Mouse (Mus musculus) CH12.LX (cell line): ENCODE data around the gene Il15. TPM values are rescaled to one million over a fixed set of nuclear protein-coding genes. Genes with fewer than 3 reads are reported as not detected.

ENCODE experiments used
- DNase-seq: peaks from one replicate; pipeline ENCODE4 v3.0.0-alpha.2; 2013; ENCODE audit errors: extremely low read depth
- H3K27ac ChIP-seq: 2 replicates; pipeline ENCODE4 v1.5.1; 2012; ENCODE audit warnings: low read depth, mild to moderate bottlenecking, control low read depth, moderate library complexity; ENCODE audit not compliant: insufficient read depth
- H3K27me3 ChIP-seq: replicated peaks from 2 replicates; pipeline ENCODE3; 2012; ENCODE audit warnings: inconsistent platforms
- H3K36me3 ChIP-seq, 2 experiments: replicated peaks in 1 of 2; 2 replicates each; pipeline versions ENCODE3 to v1.6.1; 2012; ENCODE audit warnings: inconsistent platforms in 1 of 2, low read length in 1 of 2, mild to moderate bottlenecking in 1 of 2, mixed read lengths in 1 of 2, moderate library complexity in 1 of 2; ENCODE audit not compliant: control insufficient read depth in 1 of 2, insufficient read depth in 1 of 2
- H3K4me1 ChIP-seq, 2 experiments: 2 replicates each; pipeline ENCODE4 v1.6.1; 2012; ENCODE audit warnings: inconsistent platforms in 1 of 2, moderate library complexity in 1 of 2; ENCODE audit not compliant: insufficient read depth in 2 of 2, control insufficient read depth in 1 of 2
- H3K4me2 ChIP-seq: 2 replicates; pipeline ENCODE4 v1.6.1; 2012; ENCODE audit warnings: low read depth, mild to moderate bottlenecking, control low read depth; ENCODE audit not compliant: poor library complexity, insufficient read depth, severe bottlenecking
- H3K4me3 ChIP-seq, 3 experiments: fragments of 150-350 bp in 1 of 3; sonication (generic) in 1 of 3; replicated peaks in 1 of 3; 2 replicates each; pipeline versions ENCODE3 to v1.5.1; 2011 to 2012; ENCODE audit warnings: low read depth in 2 of 3, low read length in 2 of 3, mild to moderate bottlenecking in 2 of 3, moderate library complexity in 2 of 3, control low read depth in 1 of 3, improper control_type of control experiment in 1 of 3, inconsistent platforms in 1 of 3, mixed read lengths in 1 of 3; ENCODE audit not compliant: poor library complexity in 1 of 3
- H3K79me2 ChIP-seq: replicated peaks from 2 replicates; pipeline ENCODE4 v1.6.1; 2012; ENCODE audit warnings: mild to moderate bottlenecking, moderate library complexity; ENCODE audit not compliant: control insufficient read depth, poor library complexity, insufficient read depth, severe bottlenecking; ENCODE audit errors: extremely low read depth
- H3K9ac ChIP-seq: 2 replicates; pipeline ENCODE4 v1.6.1; 2012; ENCODE audit warnings: low read depth, mild to moderate bottlenecking, control low read depth, moderate library complexity; ENCODE audit not compliant: insufficient read depth
- H3K9me3 ChIP-seq: replicated peaks from 2 replicates; pipeline ENCODE3; 2012; ENCODE audit warnings: low read length, inconsistent platforms, mixed read lengths
- BHLHE40 ChIP-seq: IDR thresholded peaks from 2 replicates; pipeline ENCODE4 v1.6.1; 2011; ENCODE audit warnings: mild to moderate bottlenecking, low read depth, low read length, improper control_type of control experiment
- CHD1 ChIP-seq: IDR thresholded peaks from 2 replicates; pipeline ENCODE4 v1.6.1; 2012; ENCODE audit warnings: low read depth, low read length, improper control_type of control experiment, inconsistent platforms
- CHD2 ChIP-seq: IDR thresholded peaks from 2 replicates; pipeline ENCODE4 v1.6.1; 2011; ENCODE audit warnings: low read length, improper control_type of control experiment
- ELF1 ChIP-seq: IDR thresholded peaks from 2 replicates; pipeline ENCODE4 v1.6.1; 2014; ENCODE audit warnings: low read depth, mild to moderate bottlenecking, inconsistent platforms, low read length, improper control_type of control experiment
- EP300 ChIP-seq: IDR thresholded peaks from 2 replicates; pipeline ENCODE4 v1.6.1; 2011; ENCODE audit warnings: low read length, improper control_type of control experiment
- ETS1 ChIP-seq: conservative IDR thresholded peaks from 2 replicates; pipeline ENCODE4 v1.6.1; 2012; ENCODE audit warnings: low read depth, mild to moderate bottlenecking, inconsistent platforms, low read length, improper control_type of control experiment, moderate library complexity
- HCFC1 ChIP-seq: IDR thresholded peaks from 2 replicates; pipeline ENCODE4 v1.6.1; 2012; ENCODE audit warnings: low read depth, mild to moderate bottlenecking, inconsistent platforms, low read length, improper control_type of control experiment
- IRF4 ChIP-seq: IDR thresholded peaks from 2 replicates; pipeline ENCODE4 v1.6.1; 2014; ENCODE audit warnings: low read depth, mild to moderate bottlenecking, inconsistent platforms, low read length, improper control_type of control experiment
- JUND ChIP-seq: conservative IDR thresholded peaks from 2 replicates; pipeline ENCODE4 v1.6.1; 2011; ENCODE audit warnings: low read depth, low read length, improper control_type of control experiment
- KAT2A ChIP-seq: IDR thresholded peaks from 2 replicates; pipeline ENCODE4 v1.6.1; 2012; ENCODE audit warnings: low read length, improper control_type of control experiment, inconsistent platforms; ENCODE audit not compliant: insufficient replicate concordance
- MAFK ChIP-seq: IDR thresholded peaks from 2 replicates; pipeline ENCODE4 v1.6.1; 2011; ENCODE audit warnings: low read length, improper control_type of control experiment; ENCODE audit not compliant: insufficient replicate concordance
- MAX ChIP-seq: IDR thresholded peaks from 2 replicates; pipeline ENCODE4 v1.6.1; 2011; ENCODE audit warnings: low read length, improper control_type of control experiment
- MAZ ChIP-seq: IDR thresholded peaks from 2 replicates; pipeline ENCODE4 v1.6.1; 2012; ENCODE audit warnings: low read depth, mild to moderate bottlenecking, inconsistent platforms, low read length, improper control_type of control experiment, moderate library complexity
- MEF2A ChIP-seq: IDR thresholded peaks from 2 replicates; pipeline ENCODE4 v1.6.1; 2014; ENCODE audit warnings: low read depth, mild to moderate bottlenecking, inconsistent platforms, low read length, improper control_type of control experiment, borderline replicate concordance
- MYC ChIP-seq: IDR thresholded peaks from 2 replicates; pipeline ENCODE4 v1.6.1; 2011; ENCODE audit warnings: low read depth, mild to moderate bottlenecking, improper control_type of control experiment, low read length
- NELFE ChIP-seq: IDR thresholded peaks from 2 replicates; pipeline ENCODE4 v1.6.1; 2011; ENCODE audit warnings: low read depth, low read length, improper control_type of control experiment
- NRF1 ChIP-seq: IDR thresholded peaks from 2 replicates; pipeline ENCODE4 v1.6.1; 2014; ENCODE audit warnings: low read depth, mild to moderate bottlenecking, inconsistent platforms, low read length, improper control_type of control experiment, moderate library complexity
- PAX5 ChIP-seq: IDR thresholded peaks from 2 replicates; pipeline ENCODE4 v1.6.1; 2012; ENCODE audit warnings: low read length, inconsistent platforms, mixed read lengths
- POLR2A ChIP-seq: IDR thresholded peaks from 2 replicates; pipeline ENCODE4 v1.6.1; 2011; ENCODE audit warnings: low read depth, mild to moderate bottlenecking, improper control_type of control experiment, low read length
- RAD21 ChIP-seq: IDR thresholded peaks from 2 replicates; pipeline ENCODE4 v1.6.1; 2011; ENCODE audit warnings: low read depth, mild to moderate bottlenecking, low read length, improper control_type of control experiment, moderate library complexity
- RCOR1 ChIP-seq: conservative IDR thresholded peaks from 2 replicates; pipeline ENCODE4 v1.6.1; 2012; ENCODE audit warnings: low read depth, mild to moderate bottlenecking, inconsistent platforms, low read length, improper control_type of control experiment
- SIN3A ChIP-seq: IDR thresholded peaks from 2 replicates; pipeline ENCODE4 v1.6.1; 2012; ENCODE audit warnings: low read length, improper control_type of control experiment, inconsistent platforms
- TBP ChIP-seq: conservative IDR thresholded peaks from 2 replicates; pipeline ENCODE4 v1.6.1; 2011; ENCODE audit warnings: low read depth, low read length, improper control_type of control experiment
- TCF12 ChIP-seq: IDR thresholded peaks from 2 replicates; pipeline ENCODE4 v1.6.1; 2014; ENCODE audit warnings: low read depth, mild to moderate bottlenecking, inconsistent platforms, low read length, improper control_type of control experiment
- USF2 ChIP-seq: conservative IDR thresholded peaks from 2 replicates; pipeline ENCODE4 v1.6.1; 2011; ENCODE audit warnings: low read depth, low read length, improper control_type of control experiment
- ZC3H11A ChIP-seq: IDR thresholded peaks from 2 replicates; pipeline ENCODE4 v1.6.1; 2012; ENCODE audit warnings: low read depth, mild to moderate bottlenecking, inconsistent platforms, low read length, improper control_type of control experiment
- ZNF384 ChIP-seq: IDR thresholded peaks from 2 replicates; pipeline ENCODE4 v1.6.1; 2012; ENCODE audit warnings: low read depth, low read length, improper control_type of control experiment, inconsistent platforms
- dilution Hi-C: fragments of 300-500 bp; cut with MboI; formaldehyde crosslinking; loops from 2 replicates; pipeline ENCODE4 v1.14.3; 2020; ENCODE audit warnings: low sequenced_read_pairs; ENCODE audit not compliant: extremely low pct_unique_long_range_greater_than_20kb, extremely low pct_ligation_motif_present
- in situ Hi-C: fragments of 300-500 bp; cut with MboI; formaldehyde crosslinking; loops from 3 replicates; pipeline ENCODE4 v1.14.3; 2019; ENCODE audit warnings: low sequenced_read_pairs, low pct_ligation_motif_present, low pct_unique_long_range_greater_than_20kb, mixed read lengths
- polyA plus RNA-seq: library from polyadenylated mRNA; unstranded; fragments of >175 nt; gene quantifications from 2 replicates; pipeline ENCODE4 v1.2.1, GENCODE M21; 2012; ENCODE audit warnings: low read depth; ENCODE audit not compliant: insufficient read length
- total RNA-seq, 2 experiments: library from RNA; depleted of rRNA; stranded (reverse); fragments of 300-350 nt in 1 of 2; fragments of >200 nt in 1 of 2; gene quantifications; 2 replicates each; pipeline ENCODE4 v1.2.3; 2012 to 2014

The Il15 gene
- total and polyA plus RNA-seq, 3 experiments, result 2.2 to 8.9 (median 4.0) TPM

- H3K9ac ChIP-seq, result no peak overlapping the region
- dilution Hi-C loops, result no loop called here
These were observed 4.0 kb upstream of the Il15 start for GRCm38 (mm10) chr8:82407060-82407459.

GRCm38 (mm10) chr8:82404068-82404467 is 1.0 kb upstream of the Il15 start:
- in situ Hi-C loops, result no loop called here
- Histone ChIP-seq H3K27me3 (peaks cover 4% of the 10 kb centered on the region), H3K79me2 (no peaks in the 10 kb centered on the region), H3K4me3 (no peak overlapping the region), H3K4me1 (peaks cover 15 to 49% of the 10 kb centered on the region in 2 experiments), H3K9me3 (no peaks in the 10 kb centered on the region), H3K27ac (no peak overlapping the region), H3K9ac (no peak overlapping the region), H3K4me2 (no peak overlapping the region), H3K36me3 (no peaks in the 10 kb centered on the region)
- TF ChIP-seq EP300 (peak; percentile 69; the same call in 1 of the 2 replicates), USF2 (no peak), IRF4 (peak; percentile 57; the same call in 1 of the 2 replicates), ETS1 (peak; percentile 23; the same call in 1 of the 2 replicates), RAD21 (no peak), BHLHE40 (0 out of 2 replicates have a peak, but pooled peaks have one; percentile 26), MEF2A (peak; percentile 72; the same call in 1 of the 2 replicates), JUND (0 out of 2 replicates have a peak, but pooled peaks have one; percentile 13), ZC3H11A (no peak)
- DNase-seq, result no peak
- dilution Hi-C loops, result no loop called here

More at GRCm38 (mm10) chr8:82407060-82407459, 4.0 kb upstream of the Il15 start:
- in situ Hi-C loops, result no loop called here
- Histone ChIP-seq H3K36me3 (no peaks in the 10 kb centered on the region), H3K27ac (no peak overlapping the region), H3K27me3 (peaks cover 4% of the 10 kb centered on the region), H3K9me3 (no peaks in the 10 kb centered on the region), H3K79me2 (no peaks in the 10 kb centered on the region), H3K4me3 (no peak overlapping the region), H3K4me1 (peaks cover 11 to 39% of the 10 kb centered on the region in 2 experiments), H3K4me2 (peak overlapping the region; percentile 21; the same call in 1 of the 2 replicates)
- peak; percentile 85 for DNase-seq
- TF ChIP-seq ETS1 (peak; percentile 93), TCF12 (peak; percentile 50), BHLHE40 (peak; percentile 51; the same call in 1 of the 2 replicates), NELFE (no peak), CHD1 (0 out of 2 replicates have a peak, but pooled peaks have one; percentile 79), MEF2A (peak; percentile 87), MAX (no peak), ZNF384 (no peak), TBP (peak; percentile 49; the same call in 1 of the 2 replicates), RCOR1 (peak; percentile 50; the same call in 1 of the 2 replicates), CHD2 (peak; percentile 52), KAT2A (no peak), RAD21 (no peak; the same call in 1 of the 2 replicates), PAX5 (no peak), IRF4 (peak; percentile 88), MAFK (peak; percentile 69; the same call in 1 of the 2 replicates), MAZ (peak; percentile 44; the same call in 1 of the 2 replicates), POLR2A (0 out of 2 replicates have a peak, but pooled peaks have one; percentile 20), HCFC1 (no peak), EP300 (peak; percentile 89), SIN3A (peak; percentile 70; the same call in 1 of the 2 replicates), NRF1 (no peak), ELF1 (peak; percentile 36; the same call in 1 of the 2 replicates), MYC (no peak), JUND (peak; percentile 56; the same call in 1 of the 2 replicates)
- TF ChIP-seq, all 38 proteins: peak for 16
